Mouse (Mus musculus): ENCODE measurements around the gene Kcnmb1.

Gene Kcnmb1

DNA sequence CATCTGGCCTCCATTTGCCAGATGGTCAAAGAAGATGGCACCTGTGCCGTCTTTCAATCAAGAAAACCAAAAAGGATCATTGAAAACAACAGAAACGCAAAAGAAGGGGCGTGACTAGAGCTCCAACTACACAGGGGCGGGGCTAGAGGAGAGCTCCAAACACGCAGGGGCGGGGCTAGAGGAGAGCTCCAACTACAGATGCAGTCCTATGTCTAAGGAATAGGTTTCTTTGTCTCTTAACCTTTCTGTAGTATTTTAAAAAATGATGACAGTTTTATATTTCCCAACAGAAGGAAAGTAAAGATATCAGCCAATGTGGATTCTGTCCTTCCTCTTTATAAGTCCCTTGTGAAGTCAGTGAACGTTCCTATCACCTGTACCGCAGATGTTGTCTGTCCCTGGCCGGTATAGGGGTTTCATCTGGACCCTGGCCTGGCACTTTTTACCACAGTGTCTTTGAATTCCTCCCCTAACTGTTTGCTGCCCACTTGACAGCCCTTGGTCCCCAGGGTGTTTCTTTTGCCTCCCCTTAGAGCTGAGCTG is 18.0 kb upstream of the Kcnmb1 start:
- no peak for DNase-seq

DNA sequence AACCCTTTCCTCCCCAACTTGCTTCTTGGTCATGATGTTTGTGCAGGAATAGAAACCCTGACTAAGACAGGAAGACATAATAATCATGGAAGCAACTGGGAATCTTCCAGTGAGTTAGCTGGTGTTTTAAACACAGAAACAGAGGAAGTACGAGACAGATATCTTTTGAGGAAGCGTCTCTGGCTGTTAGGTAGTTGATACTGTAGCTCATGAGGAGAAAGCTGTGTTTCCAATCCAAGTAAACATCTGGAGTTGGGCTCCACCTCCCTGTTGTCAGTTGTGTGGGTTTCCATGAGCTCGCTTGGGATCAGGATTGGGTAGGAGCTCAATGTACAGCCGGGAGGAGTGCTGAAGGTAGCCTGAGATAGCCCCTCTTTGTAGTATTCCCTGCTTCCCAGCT is 16.3 kb upstream of the Kcnmb1 start:
- DNase-seq, result no peak

- DNase-seq, result no peak
Observed at GRCm38 (mm10) chr11:33951155-33951554, 11.7 kb upstream of the Kcnmb1 start.

DNA sequence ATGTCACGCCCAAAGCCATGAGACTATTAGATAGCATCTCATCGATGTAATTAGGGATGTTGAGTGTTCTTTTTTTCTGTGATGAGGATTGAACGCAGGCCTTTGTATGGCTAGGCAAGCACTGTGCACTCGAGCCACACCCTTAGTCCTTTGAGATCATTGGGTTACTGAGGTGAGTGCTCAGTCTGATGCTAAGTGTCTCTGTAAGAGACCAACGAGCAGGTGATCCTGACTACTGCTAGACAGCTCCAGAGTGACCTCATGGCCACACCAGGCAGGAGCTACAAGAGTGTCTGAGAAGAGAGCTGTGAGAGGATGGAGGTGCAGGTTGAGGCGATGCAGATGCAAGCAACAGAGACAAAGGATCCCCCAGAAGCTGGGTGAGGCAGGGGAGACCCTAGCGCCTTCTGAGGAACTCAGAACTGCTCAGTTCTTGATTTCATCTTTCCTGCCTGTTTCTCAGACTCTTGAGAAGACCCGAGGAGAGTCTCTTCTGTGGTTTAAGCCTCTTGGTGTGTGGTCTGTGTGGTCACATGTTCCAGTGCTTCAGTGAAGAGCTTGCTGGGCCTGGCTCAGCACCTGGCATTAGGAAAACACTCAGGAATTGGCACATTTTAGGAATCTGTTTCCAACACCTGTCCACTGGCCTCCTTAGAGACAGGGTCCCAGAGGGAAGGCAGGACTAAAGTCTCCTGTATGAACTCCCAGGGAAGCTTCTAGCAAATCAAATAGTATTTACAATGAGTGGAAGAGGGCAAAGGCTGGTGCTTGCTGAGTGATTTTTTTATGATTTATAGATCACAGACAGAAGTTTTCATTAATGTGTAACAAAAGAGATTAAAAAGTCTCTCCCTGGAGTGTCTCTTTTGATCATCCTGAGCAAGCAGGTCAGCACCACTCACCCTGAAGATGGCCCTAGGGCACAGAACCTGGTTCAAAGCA is 10.9 kb upstream of the Kcnmb1 start:
- DNase-seq, result no peak

DNA sequence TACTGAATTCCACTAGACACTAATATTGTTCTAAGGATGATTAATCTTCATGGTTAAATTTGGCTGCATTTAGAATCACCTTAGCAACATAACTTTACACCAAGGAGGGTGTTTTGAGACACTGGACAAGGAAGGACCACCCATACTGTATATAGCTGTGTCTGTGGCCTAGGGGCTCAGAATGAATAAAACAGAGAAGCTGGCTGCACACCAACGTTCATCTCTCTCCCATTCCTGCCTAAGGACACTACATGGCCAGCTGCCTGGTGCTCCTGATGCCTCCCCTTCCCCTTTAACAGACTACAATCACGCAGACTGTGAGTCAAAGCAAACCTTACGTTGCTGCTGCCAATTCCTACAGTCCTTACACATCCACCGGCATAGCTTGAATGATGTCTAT is 6.8 kb upstream of the Kcnmb1 start:
- no peak for DNase-seq

DNA sequence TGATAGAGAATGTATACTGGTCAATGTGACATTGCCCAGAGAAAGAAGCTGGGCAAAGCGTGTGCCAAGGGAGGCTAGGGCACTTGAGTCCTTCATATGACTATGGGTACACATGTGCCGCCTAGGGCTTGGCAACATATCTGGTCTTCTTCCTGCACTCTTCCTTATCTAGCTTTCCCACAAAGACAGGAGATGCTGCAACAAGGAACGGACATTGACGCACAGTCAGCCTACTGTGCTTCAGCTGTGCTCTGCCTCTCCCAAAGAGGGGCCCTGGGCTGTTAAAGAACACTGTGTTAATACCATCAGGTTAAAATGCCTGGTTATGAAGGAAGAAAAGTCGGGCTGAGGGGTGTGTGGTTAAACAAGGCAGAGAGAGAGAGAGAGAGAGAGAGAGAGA is 6.2 kb upstream of the Kcnmb1 start:
- DNase-seq, result no peak

DNA sequence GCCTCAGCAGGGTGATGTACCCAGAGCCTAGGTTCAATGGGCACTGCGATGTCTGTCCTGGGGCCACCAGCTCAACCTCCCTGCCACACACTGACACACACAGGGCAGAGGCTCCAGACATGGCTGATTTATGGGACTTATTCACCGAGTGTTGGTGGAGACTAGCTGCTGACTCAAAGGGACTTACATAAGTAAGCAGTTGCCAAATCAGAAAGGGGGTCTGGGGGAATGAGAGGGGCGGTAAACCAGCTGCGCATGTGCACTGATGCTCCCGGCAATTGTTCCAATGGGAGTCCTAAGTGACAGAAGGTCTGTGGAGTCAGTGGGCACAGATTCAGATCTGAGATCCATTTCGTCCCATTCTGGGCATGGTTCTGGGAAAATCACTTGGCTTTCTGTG is 5.2 kb upstream of the Kcnmb1 start:
- DNase-seq, result no peak

GRCm38 (mm10) chr11:33958713-33959112 is 4.1 kb upstream of the Kcnmb1 start:
- peak; percentile 37 for DNase-seq

DNA sequence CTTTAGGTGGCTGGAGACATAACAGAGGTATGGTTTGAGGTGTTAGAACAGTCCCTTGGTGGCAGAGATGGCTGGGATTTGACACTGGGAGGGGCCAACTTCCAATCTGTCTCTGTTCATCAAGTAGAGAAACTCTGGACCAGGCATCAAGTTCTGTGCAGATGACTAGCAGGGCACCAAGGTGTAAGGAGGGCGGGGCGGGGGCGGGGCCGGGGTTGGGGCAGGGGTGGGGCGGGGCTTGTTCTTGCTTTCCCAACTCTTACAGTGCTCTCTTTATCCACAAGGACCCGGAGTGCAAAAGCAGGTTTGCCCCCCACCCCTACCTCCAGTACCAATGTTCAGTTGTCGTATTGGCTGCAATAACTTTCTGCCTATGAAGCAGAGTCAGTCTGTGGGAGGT is 635 bp upstream of the Kcnmb1 start:
- no peak for DNase-seq

- DNase-seq, result no peak
Observed at GRCm38 (mm10) chr11:33965380-33965779, 2.6 kb downstream of the Kcnmb1 start.

DNA sequence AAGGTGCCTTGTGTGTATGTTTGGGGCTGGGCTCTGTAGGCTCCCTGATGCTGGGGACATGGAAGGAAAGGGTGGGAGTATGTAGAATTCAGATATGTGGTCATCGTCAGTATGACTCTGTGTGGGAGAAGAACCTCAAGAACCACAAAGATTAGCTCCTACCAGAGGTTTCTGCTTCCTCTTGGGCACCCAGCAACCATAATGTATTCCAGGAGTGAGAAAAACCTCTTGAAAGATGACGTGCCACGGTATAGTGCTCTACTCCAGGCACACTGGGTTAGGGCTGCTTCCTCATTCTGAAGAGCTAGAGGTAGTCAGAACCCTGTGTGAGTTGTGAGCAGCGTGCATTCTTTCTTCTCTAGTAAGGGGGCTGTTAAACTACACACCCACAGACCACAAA is 4.9 kb downstream of the Kcnmb1 start:
- no peak for DNase-seq

DNA sequence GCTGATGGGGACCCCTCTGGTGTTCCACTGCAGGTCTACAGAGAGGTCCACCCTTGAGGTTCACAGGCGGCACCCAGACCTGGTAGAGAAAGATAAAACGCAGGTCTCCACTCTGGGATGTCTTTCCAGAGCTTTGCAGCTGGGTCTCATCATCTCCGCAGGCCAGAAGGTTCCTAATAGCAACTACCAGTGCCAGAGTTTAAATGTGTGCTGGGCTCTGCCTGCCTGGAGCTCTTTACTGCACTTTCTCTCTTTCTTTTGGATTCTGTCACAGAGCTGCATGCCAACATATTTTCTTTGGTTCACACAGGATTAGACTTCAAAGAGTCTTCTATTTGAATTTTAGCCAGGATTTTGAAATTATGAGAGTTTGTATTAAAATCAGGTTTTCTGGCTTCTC is 6.4 kb downstream of the Kcnmb1 start:
- DNase-seq, result no peak

GRCm38 (mm10) chr11:33972114-33972513 is 9.3 kb downstream of the Kcnmb1 start:
- DNase-seq, result no peak

- DNase-seq, result no peak
Observed at GRCm38 (mm10) chr11:33974341-33975040, 11.7 kb downstream of the Kcnmb1 start.

- no peak for DNase-seq
Observed at GRCm38 (mm10) chr11:33975121-33975520, 12.3 kb downstream of the Kcnmb1 start.

DNA sequence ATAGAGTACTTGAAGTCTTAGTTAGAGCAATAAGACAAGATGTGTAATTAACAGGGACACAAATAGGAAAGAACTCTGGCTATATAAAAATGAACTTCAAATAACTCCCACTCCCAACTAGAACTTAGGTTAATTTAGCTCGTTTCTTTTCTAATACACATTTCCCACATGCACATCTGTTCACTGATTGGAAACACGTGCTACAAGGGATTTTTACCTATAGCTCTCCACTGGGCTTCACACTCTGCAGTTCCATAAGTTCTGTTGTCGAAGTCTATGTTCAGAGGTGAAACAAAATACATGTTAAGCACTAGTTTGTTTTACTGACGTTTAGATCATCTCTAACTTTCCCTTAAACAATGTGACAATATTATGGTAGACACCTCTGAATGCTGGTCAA is 17.3 kb downstream of the Kcnmb1 start:
- no peak for DNase-seq

DNA sequence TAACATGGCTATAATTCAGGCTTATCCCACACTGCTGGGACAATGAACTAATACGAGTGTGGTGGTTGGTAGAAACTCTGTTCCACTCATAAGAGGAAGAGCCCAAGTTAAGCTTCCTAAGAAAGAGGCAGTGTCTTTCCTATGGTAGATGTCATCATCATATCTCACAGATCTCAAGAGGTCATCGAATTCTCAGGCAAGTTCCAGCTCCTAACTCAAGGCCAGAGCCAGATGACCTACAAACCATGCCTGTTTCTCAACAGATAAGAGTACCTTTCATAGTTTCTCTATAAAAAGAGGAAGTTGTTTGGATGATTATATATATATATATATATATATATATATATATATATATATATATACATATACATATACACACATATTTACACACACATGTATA is 23.7 kb downstream of the Kcnmb1 start:
- DNase-seq, result no peak

- DNase-seq, result no peak
Observed at GRCm38 (mm10) chr11:33990002-33990401, 27.2 kb downstream of the Kcnmb1 start.

GRCm38 (mm10) chr11:33992938-33993337 is 30.1 kb downstream of the Kcnmb1 start, which contains the start of gene Kcnip1:
Gene Kcnip1 (minus strand): TSS chr11:33993152.
- no peak for DNase-seq

DNA sequence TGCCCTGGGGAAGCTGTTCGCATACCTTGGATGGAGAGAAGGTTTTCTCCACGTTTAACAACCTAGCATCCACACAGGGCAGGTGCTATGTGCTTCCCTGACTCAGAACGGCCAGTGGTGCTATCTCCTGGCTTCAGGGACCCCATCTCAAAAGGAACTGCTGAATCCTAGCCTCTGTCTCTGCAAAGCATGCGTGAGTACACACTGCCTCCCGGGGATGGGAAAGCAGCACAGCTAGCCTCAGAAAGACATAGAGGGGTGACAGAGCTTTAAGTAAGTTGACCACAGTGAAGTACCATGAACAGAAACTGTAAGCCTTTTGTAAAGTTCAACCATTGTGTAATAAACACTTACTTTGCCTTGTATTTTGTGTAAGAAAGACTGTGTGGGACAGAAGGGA is 30.7 kb downstream of the Kcnmb1 start:
- no peak for DNase-seq

DNA sequence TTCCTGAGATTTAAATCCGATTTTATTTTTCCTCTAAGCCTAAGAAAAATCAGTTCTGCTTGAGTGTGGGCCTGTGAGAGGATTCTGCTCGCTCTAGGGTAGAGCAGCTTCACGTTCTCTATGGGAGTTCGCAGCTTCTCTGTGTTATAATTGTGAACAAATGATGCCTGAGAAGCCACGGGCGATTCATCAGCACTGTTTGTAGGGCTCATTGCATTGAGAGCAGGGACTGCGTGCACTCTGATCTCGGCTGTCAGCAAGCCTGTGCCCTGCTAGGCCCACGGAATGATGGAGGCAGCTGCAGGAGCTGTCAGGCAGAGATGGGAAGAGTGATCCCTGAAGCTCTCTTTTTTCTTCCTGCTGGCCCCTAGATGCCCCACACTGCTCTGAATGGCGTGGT is 35.4 kb downstream of the Kcnmb1 start:
- no peak for DNase-seq

DNA sequence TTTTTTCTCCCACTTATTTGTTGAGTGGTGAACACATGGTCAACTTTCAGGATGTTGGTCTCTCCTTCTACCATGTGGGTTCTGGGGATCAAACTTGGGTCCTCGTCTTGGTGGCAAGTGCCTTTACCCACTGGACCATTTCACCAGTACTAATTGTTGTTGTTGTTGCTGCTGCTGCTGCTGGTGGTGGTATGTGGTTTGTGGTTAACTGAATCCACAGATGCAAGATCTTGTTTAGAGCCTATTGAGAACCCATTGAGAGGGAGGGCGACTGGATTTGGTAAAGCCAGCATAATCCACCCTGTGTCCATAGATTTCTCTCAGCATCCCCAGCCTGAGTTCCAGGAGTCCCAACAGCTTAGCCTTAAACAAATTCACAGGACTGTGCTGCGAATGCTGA is 37.6 kb downstream of the Kcnmb1 start:
- DNase-seq, result no peak

GRCm38 (mm10) chr11:34001938-34002592 is 39.3 kb downstream of the Kcnmb1 start:
- DNase-seq, result peak; percentile 62

Measured in right cerebral cortex, postnatal 14 days (tissue).